Mouse (Mus musculus) retina, embryonic 14.5 days (tissue): ENCODE measurements around the gene Fastkd3.
A peak's percentile ranks its signal among the peaks of the same experiment; 100 is the strongest.
"Not testable (repeated sequence)": the region's sequence is repeated elsewhere in the genome, so short reads cannot be mapped to it uniquely, and the experiment has no call there.

Experiments
- DNase-seq: peaks from one replicate; pipeline ENCODE4 v3.0.0-alpha.2; 2015; ENCODE audit warnings: low spot score

Gene Fastkd3

GRCm38 (mm10) chr13:68581747-68582516 lies at the start of gene Fastkd3, which contains the start of gene Mtrr:
TSS of gene Fastkd3 (plus strand) at chr13:68582234.
TSS of gene Mtrr (minus strand) at chr13:68582149.
- DNase-seq = peak; percentile 93

GRCm38 (mm10) chr13:68553391-68553790 lies 28.6 kb upstream of the Fastkd3 start:
- DNase-seq = not testable (repeated sequence)

DNA sequence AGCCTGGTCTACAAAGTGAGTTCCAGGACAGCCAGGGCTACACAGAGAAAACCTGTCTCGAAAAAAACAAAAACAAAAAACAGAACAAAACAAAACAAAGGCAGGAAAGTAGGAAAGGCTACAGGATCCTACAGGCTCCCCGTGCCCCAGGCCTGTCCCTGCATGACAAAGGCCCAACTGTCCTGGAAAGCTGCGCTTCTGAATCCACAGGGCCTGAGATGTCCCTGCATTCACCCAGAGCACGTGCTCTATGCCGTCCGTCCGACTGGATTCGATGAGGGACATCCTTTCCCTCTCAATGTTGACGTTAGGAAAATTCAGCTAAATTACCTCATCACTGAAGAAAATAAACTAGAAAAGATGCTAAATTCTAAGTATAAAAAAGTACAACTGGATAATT lies 13.9 kb upstream of the Fastkd3 start:
- DNase-seq = no peak

DNA sequence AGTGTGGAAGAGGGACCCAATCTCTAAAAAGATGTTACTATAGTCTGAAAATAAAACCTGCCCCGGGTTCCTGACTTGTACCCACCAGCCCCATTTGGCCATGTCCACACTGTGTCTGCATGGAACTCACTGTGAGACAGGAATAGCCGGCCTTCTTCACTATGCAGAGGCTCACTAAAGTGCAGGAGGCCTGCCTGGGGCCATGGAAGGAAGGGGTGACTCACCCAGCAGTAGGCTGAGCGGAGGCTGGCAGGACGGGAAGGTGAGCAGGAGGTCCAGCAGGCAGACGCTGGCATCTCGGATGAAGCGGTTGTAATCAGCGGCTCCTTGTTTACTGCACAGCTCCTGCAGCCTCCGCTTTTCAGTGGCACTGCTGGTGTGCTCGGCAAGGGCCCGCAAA lies 13.5 kb upstream of the Fastkd3 start:
- DNase-seq = no peak

- peak; percentile 82 for DNase-seq
Observed at GRCm38 (mm10) chr13:68569589-68570336, 12.3 kb upstream of the Fastkd3 start.

DNA sequence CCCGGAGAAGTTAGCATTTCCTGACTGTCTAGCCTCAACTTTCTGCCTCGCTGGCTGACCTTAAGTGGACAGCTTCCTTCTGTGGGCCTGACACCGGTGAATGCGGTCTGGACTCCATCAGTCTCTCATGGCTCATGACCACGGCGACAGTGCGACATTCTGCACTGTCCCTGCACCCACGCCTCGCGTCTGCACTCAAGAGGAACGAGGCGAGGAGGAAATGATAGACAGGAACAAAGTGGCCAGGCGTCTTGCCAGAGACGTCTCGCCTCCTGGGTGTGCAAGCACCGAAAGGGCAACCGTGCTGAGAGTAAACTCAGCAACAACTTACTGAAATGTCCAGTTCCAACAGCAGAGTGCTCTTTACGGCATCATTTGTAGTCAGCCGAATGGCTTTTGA lies 9.8 kb upstream of the Fastkd3 start:
- DNase-seq = no peak

DNA sequence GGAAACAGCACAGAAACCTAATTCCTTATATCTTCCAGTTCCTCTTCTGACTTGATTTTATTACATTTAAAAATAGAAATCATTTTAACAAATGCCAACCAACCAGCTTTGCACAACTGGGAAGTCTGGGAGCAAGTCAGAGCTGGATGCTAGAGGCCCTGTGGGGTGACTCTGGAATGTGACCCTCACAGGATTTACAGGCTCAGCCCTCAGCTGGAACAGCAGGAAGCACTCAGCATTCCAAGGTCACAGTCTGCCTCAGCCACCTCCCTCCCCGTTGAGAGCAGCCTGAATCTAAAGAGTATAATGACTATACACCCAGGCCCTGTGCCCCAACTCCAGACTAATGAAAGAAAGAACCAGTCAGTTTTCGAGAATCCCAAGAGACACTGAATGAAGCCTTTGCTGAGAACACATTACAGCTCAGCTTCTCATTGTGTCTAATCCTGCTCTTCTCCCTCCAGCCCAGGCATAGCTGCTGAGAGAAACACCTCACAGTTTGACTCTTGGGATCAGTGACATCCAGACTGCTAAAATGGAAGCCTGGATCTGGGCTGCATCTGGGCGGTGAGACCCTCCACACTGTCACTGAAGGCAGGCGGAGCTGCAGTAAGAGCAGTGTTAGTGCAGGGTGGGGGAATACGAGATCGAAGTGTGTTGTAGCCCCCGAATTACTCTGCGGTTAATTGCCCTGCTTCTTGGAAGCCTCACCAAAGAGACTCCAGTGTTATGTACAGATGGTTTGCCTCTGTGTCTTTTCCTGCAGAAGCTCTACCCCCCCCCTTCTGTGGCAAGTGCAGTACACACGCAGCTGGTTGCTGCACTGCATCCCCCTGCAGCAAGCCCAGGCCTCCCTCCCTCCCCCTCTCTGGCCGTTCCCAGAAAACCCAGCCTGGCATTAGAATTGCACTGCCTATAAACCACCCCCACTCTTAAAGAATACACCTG lies 8.8 kb upstream of the Fastkd3 start:
- no peak for DNase-seq

DNA sequence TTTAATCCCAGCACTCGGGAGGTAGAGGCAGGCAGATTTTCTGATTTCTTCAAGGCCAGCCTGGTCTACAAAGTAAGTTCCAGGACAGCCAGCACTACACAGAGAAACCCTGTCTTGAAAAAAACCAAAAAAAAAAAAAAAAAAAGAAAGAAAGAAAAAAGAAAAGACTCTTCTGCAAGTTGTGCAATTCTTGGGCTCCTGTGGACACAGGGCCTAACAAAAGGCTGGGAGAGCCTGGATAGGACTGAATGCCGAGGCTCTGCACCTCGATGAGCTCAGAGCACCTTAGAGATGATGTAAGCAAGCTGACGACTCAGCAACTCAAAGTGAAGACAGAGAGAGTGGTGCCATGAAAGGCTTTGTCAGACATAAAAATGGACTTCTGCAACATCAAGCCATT lies 7.6 kb upstream of the Fastkd3 start:
- DNase-seq = no peak

GRCm38 (mm10) chr13:68577945-68578344 lies 4.1 kb upstream of the Fastkd3 start:
- DNase-seq = no peak

DNA sequence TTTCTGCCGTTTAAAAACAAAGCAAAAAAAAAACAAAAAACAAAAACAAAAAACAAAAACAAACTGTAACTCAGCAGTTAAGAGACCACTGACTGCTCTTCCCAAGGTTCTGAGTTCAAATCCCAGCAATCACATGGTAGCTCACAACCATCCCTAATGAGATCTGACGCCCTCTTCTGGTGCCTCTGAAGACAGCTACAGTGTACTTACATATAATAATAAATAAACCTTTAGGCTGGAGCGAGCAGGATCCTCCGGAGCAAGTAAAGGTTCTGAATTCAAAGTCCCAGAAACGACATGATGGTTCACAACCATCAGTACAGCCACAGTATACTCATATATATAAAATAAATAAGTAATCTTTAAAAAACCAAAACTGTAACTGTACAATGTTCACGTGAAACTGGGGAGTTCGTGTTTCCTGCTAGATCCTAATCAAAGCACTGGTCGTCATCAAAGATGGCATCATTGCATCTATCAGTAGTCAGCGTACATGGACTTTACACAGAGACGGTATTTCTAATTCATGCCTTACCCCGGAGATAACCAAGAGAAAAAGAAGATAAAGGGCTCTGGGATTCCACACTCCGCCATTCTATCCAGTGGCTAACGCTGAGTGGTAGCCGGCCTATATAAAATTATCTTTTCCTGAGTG lies 821 bp upstream of the Fastkd3 start:
- no peak for DNase-seq

GRCm38 (mm10) chr13:68582517-68582780 lies 415 bp downstream of the Fastkd3 start:
- no peak for DNase-seq

DNA sequence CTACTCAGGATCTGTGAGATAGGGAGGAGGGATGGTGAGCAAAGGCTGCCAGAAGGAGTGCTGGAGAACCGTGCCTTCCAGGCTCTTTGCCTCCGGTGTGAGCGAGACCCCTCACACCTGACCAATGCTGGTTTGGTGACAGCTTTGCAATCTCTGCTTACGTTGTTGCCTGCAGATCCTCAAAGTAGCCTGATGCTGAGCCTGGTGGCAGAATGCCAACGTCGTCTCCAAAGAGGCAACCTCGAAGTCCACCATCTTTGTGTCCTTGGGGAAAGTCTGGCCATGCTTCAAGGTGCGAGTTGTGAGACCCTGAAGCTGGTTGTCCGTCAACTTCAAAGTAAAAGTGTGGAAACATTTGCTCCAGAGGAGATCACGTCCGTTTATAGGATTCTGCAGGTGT lies 1.9 kb downstream of the Fastkd3 start:
- no peak for DNase-seq

- no peak for DNase-seq
Observed at GRCm38 (mm10) chr13:68585441-68585840, 3.4 kb downstream of the Fastkd3 start.

- no peak for DNase-seq
Observed at GRCm38 (mm10) chr13:68588352-68588751, 6.3 kb downstream of the Fastkd3 start.

- DNase-seq = peak; percentile 73
Observed at GRCm38 (mm10) chr13:68593797-68594196, 11.8 kb downstream of the Fastkd3 start.

GRCm38 (mm10) chr13:68597199-68597598 lies 15.2 kb downstream of the Fastkd3 start, which contains the start of gene 1700001L19Rik:
TSS of gene 1700001L19Rik (plus strand) at chr13:68597421.
- DNase-seq = peak; percentile 43

- peak; percentile 24 for DNase-seq
Observed at GRCm38 (mm10) chr13:68597667-68598066, 15.6 kb downstream of the Fastkd3 start.

- peak; percentile 22 for DNase-seq
Observed at GRCm38 (mm10) chr13:68598953-68599352, 16.9 kb downstream of the Fastkd3 start.

DNA sequence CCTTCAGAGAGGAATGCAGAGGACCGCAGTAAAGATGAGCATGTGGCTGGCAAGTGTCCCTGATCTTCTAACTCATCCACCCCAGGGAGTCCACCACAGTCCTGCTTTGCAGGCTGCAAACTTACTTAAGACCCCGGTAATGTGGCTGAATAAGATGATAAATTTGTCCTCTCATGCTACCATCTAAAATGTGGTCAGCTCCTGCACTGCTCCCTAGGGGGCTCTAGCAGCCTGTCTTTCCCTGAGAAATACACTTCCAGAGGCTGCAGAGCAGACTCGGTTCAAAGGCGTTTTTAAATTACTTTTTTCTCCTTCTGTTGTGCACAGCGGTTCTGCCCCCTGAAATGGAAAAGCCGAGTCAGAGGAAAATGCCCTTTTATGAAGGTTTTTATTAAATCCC lies 19.1 kb downstream of the Fastkd3 start:
- DNase-seq = peak; percentile 64

- no peak for DNase-seq
Observed at GRCm38 (mm10) chr13:68603085-68603484, 21.1 kb downstream of the Fastkd3 start.

- peak; percentile 44 for DNase-seq
Observed at GRCm38 (mm10) chr13:68605689-68606126, 23.7 kb downstream of the Fastkd3 start.
